Mouse (Mus musculus) E14TG2a.4 (cell line): ENCODE results near the gene Zfp804b.

Source experiments
- CTCF ChIP-seq: conservative IDR thresholded peaks from 2 replicates; pipeline ENCODE4 v1.5.1; 2014; ENCODE audit warnings: low read length
- NANOG ChIP-seq: IDR thresholded peaks from 2 replicates; pipeline ENCODE4 v1.6.1; 2014; ENCODE audit warnings: borderline replicate concordance, low read length, mixed read lengths
- POU5F1 ChIP-seq: IDR thresholded peaks from 2 replicates; pipeline ENCODE4 v1.6.1; 2014; ENCODE audit warnings: low read length, borderline replicate concordance

- TF ChIP-seq CTCF, result no peak
- no peak for TF ChIP-seq NANOG
- no peak for TF ChIP-seq POU5F1
Observed at GRCm38 (mm10) chr5:7276659-7277455, 67.7 kb downstream of the Zfp804b start.
